Mouse (Mus musculus) liver, embryonic 14.5 days (tissue): ENCODE data around the gene Supt3. TPM values are rescaled to one million over a fixed set of nuclear protein-coding genes. Genes with fewer than 3 reads are reported as not detected.
A peak's percentile ranks its signal among the peaks of the same experiment; 100 is the strongest.

Source experiments
- ATAC-seq: fragments of 200-750 bp; cut with Nextera tagmentation; 2 replicates; pipeline ENCODE4 v1.8.0; 2017; ENCODE audit warnings: moderate number of reproducible peaks, mild to moderate bottlenecking, moderate library complexity; ENCODE audit not compliant: insufficient read depth
- DNase-seq, 3 experiments: peaks; one replicate each; pipeline ENCODE4 v3.0.0-alpha.2; 2012 to 2013; ENCODE audit warnings: low read depth in 3 of 3, low spot score in 3 of 3
- H3K27ac ChIP-seq: fragments of 300-500 bp; sonication (generic); 2 replicates; pipeline ENCODE4 v1.5.1; 2014; ENCODE audit warnings: moderate library complexity, mild to moderate bottlenecking, control low read depth, inconsistent platforms
- H3K27me3 ChIP-seq: fragments of 300-500 bp; sonication (generic); 2 replicates; pipeline ENCODE4 v1.6.1; 2014; ENCODE audit warnings: mild to moderate bottlenecking, low read length, moderate library complexity; ENCODE audit not compliant: control insufficient read depth, insufficient read depth
- H3K36me3 ChIP-seq: fragments of 300-500 bp; sonication (generic); replicated peaks from 2 replicates; pipeline ENCODE4 v1.6.1; 2014; ENCODE audit warnings: low read depth; ENCODE audit not compliant: control insufficient read depth, insufficient read depth
- H3K4me1 ChIP-seq, 2 experiments: fragments of 200-500 bp in 1 of 2; fragments of 300-500 bp in 1 of 2; sonication (generic) in 1 of 2; replicated peaks; 2 replicates each; pipeline ENCODE4 v1.6.1; 2012 to 2014; ENCODE audit warnings: antibody characterized with exemption in 1 of 2, inconsistent platforms in 1 of 2, low read length in 1 of 2; ENCODE audit not compliant: control insufficient read depth in 2 of 2, insufficient read depth in 2 of 2
- H3K4me2 ChIP-seq: fragments of 300-500 bp; sonication (generic); 2 replicates; pipeline ENCODE4 v1.6.1; 2014; ENCODE audit warnings: low read depth, mild to moderate bottlenecking, control low read depth, moderate library complexity
- H3K4me3 ChIP-seq, 2 experiments: fragments of 200-500 bp in 1 of 2; fragments of 300-500 bp in 1 of 2; sonication (generic) in 1 of 2; 2 replicates each; pipeline ENCODE4 v1.5.1; 2012 to 2014; ENCODE audit warnings: low read depth in 2 of 2, low read length in 2 of 2, mild to moderate bottlenecking in 2 of 2, control low read depth in 1 of 2, inconsistent platforms in 1 of 2, moderate library complexity in 1 of 2; ENCODE audit not compliant: insufficient read depth in 1 of 2
- H3K9ac ChIP-seq: fragments of 300-500 bp; sonication (generic); replicated peaks from 2 replicates; pipeline ENCODE4 v1.6.1; 2014; ENCODE audit warnings: mild to moderate bottlenecking, control low read depth, moderate library complexity
- H3K9me3 ChIP-seq: fragments of 300-500 bp; sonication (generic); 2 replicates; pipeline ENCODE4 v1.6.1; 2016; ENCODE audit warnings: low read length, mixed read lengths; ENCODE audit not compliant: control insufficient read depth
- CTCF ChIP-seq: IDR thresholded peaks from 2 replicates; pipeline ENCODE4 v1.5.1; 2016; ENCODE audit warnings: antibody characterized with exemption, low read depth, control low read depth
- EP300 ChIP-seq: IDR thresholded peaks from 2 replicates; pipeline ENCODE4 v1.6.1; 2016; ENCODE audit warnings: antibody characterized with exemption, low read depth
- WGBS: fragments of 180-500 bp; shearing (Covaris S2); extraction: QIAGEN DNeasy Blood & Tissue Kit; methylation state at CpG from one replicate; pipeline ENCODE4 v1.1.7; 2014; ENCODE audit not compliant: insufficient replicate concordance; 5-methylcytosine and 5-hydroxymethylcytosine counted together
- polyA plus RNA-seq, 2 experiments: library from polyadenylated mRNA; depleted of rRNA in 1 of 2; stranded (reverse) in 1 of 2; unstranded in 1 of 2; fragments of >200 nt; fragmentation: Nextera tagmentation in 1 of 2; extraction: Ambion mirVana in 1 of 2; gene quantifications; 2 replicates each; pipeline versions ENCODE4 v1.2.1 to v1.2.3; 2012 to 2014

Gene Supt3
- polyA plus RNA-seq, 2 experiments = 2.7 to 5.3 TPM

DNA sequence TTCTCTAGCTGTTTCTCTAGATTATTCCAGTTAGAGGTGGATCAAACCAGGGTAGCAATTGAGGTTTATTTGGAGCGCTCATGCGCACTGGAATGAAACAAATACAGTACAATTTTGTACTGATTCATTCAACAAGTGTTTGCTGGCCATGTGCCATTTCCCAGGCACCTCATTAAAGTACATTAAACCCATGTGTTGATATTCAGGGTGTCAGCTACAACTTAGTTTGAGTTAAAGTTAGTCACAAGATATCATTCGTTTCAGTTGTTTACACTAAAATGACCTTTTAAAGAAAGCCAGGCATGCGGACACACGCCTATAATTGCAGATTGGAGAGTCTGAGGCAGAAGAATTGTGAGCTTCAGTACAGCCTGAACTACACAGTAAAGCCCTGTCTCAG is 310.1 kb downstream of the Supt3 start:
- H3K27me3 ChIP-seq = no peaks in the 10 kb centered on the region
- ATAC-seq = no peak
- WGBS = 71% methylated on average over 5 of the region's 5 CpGs

DNA sequence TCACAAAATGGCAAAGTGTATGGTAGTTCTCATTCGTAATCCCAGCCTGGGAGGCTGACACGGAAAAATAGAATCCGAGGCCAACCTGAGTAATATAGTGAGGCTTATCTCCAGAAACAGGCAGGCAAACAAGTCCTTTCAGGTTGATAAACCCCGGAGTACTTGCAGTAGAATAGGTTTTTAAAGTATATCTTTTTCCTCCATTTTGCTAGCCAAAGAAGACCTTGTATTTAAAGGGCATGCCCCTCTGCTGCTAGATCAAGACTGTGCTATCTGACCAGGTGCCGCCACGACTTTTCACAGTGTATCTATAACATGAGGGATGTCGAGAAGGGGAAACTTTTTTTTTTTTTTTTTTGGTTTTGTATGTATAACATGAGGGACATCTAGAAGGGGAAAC is 324.1 kb downstream of the Supt3 start:
- Histone ChIP-seq H3K9me3 (no peaks in the 10 kb centered on the region), H3K4me1 (no peaks in the 10 kb centered on the region; a peak in 1 of 4 replicates), H3K9ac (no peak overlapping the region), H3K4me2 (no peak overlapping the region), H3K4me3 (no peak overlapping the region), H3K27ac (no peak overlapping the region), H3K27me3 (no peaks in the 10 kb centered on the region), H3K36me3 (no peaks in the 10 kb centered on the region)
- peak; percentile 62; the same call in 1 of the 2 replicates for ATAC-seq
- peak in 2 of 3 experiments; percentile 10 to 13 for DNase-seq
- WGBS = 19% methylated on average over 7 of the region's 7 CpGs
- TF ChIP-seq CTCF = no peak
- TF ChIP-seq EP300 = 0 out of 2 replicates have a peak, but pooled peaks have one; percentile 7

More for the DNA sequence above, 310.1 kb downstream of the Supt3 start:
- no peak overlapping the region for H3K4me3 ChIP-seq
- no peak overlapping the region for H3K9ac ChIP-seq
- no peak overlapping the region for H3K27ac ChIP-seq
- H3K9me3 ChIP-seq = no peaks in the 10 kb centered on the region
- no peaks in the 10 kb centered on the region for H3K36me3 ChIP-seq
- H3K4me2 ChIP-seq = no peak overlapping the region
- TF ChIP-seq CTCF (no peak), EP300 (no peak)
- DNase-seq = no peak
- H3K4me1 ChIP-seq = no peaks in the 10 kb centered on the region

DNA sequence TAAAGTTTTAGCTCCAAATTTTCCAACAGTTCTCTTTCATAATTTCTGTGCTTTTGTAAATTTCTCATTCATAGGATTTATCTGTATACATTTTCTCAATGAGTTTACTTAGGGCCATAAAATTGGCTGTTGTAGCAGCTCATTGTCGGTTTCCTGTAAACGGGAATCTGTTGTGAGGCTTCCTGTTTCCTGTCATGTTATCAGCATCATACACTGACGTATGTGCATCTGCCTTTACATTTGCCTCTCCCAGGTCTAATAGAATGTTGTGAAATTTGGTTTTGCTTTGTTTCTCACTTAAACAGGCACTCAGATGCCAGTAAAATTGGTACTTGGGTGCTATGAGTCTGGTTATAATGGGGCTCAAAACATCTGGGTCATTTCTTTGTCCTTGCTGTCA is 338.4 kb downstream of the Supt3 start:
- no peaks in the 10 kb centered on the region for H3K9me3 ChIP-seq
- no peak overlapping the region for H3K4me3 ChIP-seq
- H3K36me3 ChIP-seq = no peaks in the 10 kb centered on the region
- H3K27ac ChIP-seq = no peak overlapping the region
- no peaks in the 10 kb centered on the region for H3K4me1 ChIP-seq
- no peak for ATAC-seq
- no peak overlapping the region for H3K9ac ChIP-seq
- 12% methylated on average over 3 of the region's 3 CpGs for WGBS
- no peak for DNase-seq
- no peak overlapping the region for H3K4me2 ChIP-seq
- TF ChIP-seq CTCF = no peak
- no peak for TF ChIP-seq EP300
- no peaks in the 10 kb centered on the region for H3K27me3 ChIP-seq

DNA sequence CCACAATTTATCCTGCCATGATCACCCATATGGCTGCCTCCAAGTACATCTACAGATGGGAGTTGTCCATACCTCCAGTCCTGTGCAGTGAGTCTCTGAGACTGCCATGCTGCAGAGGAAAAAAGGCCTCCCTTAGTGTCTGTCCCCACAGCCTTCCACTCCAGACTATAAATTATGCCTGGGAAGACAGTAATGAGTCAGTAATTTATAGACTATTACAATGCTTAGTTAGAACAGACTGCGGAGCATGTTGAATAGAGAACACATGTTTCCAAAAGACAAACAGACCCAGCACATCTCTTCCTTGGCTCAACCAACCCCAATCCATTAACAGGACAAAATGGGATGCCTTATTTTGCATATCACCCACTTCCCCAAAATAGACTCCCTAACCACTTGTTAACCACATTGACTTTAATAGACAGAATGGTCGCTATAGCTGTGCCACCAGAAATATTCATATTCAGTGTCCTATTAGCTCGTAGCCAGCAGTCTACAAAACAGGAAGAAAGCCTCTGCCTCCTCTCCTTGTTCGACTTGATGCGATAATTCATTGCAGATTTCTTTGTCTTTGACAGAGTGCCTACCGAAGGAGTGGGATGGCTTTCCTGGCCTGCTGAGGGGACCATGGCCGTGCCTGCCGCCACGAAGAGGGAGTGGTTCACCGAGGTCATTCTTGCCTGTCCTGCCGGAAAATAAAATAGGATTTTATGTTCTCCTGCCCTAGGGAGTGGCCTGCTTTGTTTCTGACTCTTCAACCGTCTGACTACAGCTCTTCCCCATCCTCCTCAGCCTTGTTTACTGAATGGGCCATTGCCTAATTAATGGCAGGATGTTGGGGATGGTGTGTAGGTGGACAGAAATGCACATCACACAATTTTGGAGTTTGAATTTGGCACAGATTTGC is 341.9 kb downstream of the Supt3 start:
- no peak overlapping the region for H3K4me3 ChIP-seq
- no peak overlapping the region for H3K27ac ChIP-seq
- ATAC-seq (no peak), DNase-seq (no peak)
- no peak overlapping the region for H3K4me2 ChIP-seq
- H3K36me3 ChIP-seq = no peaks in the 10 kb centered on the region
- H3K4me1 ChIP-seq = no peaks in the 10 kb centered on the region
- WGBS = 25% methylated on average over 12 of the region's 12 CpGs
- H3K9ac ChIP-seq = no peak overlapping the region
- TF ChIP-seq EP300 (no peak), CTCF (no peak)
- no peaks in the 10 kb centered on the region for H3K9me3 ChIP-seq
- no peaks in the 10 kb centered on the region for H3K27me3 ChIP-seq

DNA sequence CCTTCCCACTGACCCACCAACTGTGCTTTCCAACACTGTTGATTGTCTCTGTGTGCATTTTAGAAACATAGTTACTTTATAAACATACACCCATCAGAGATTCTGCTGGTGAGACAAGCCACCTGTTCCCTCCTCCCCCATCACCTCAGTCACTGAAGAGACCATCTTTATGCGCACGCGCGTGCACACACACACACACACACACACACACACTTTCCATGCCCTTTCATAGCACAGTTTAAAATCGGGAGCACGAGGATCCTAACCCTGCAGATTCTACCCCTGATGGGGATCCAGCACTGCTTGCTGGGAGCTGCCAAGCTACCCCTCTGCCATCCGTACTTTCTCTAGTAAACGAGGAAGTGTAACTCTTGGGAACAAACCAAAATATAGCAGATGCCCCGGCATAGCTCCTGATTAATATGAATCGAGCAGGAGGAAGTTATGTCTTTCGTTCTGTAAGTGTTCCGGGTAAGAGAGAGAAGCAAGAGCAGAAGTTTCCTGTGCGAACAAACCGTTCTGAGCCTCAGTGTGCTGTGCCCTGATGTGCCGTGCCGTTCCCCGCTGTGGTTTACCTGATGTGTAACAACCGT is 342.8 kb downstream of the Supt3 start:
- Histone ChIP-seq H3K4me1 (no peaks in the 10 kb centered on the region), H3K36me3 (no peaks in the 10 kb centered on the region), H3K4me3 (no peak overlapping the region), H3K4me2 (no peak overlapping the region), H3K9ac (no peak overlapping the region), H3K27ac (no peak overlapping the region), H3K9me3 (no peaks in the 10 kb centered on the region), H3K27me3 (no peaks in the 10 kb centered on the region)
- 45% methylated on average over 18 of the region's 18 CpGs for WGBS
- ATAC-seq (no peak), DNase-seq (no peak)
- TF ChIP-seq EP300 = no peak
- no peak for TF ChIP-seq CTCF
